Mouse (Mus musculus) kidney, adult 2 months (tissue): Measurements from ENCODE around the gene Daam1. TPM values are rescaled to one million over a fixed set of nuclear protein-coding genes. Genes with fewer than 3 reads are reported as not detected.

Source experiments
- DNase-seq: peaks from one replicate; pipeline ENCODE4 v3.0.0; 2021
- H3K27ac ChIP-seq: fragments of 200-500 bp; 2 replicates; pipeline ENCODE4 v1.5.1; 2012; ENCODE audit warnings: low read depth, low read length, control low read depth, inconsistent platforms; ENCODE audit not compliant: insufficient read depth
- H3K27me3 ChIP-seq: fragments of 200-500 bp; replicated peaks from 2 replicates; pipeline ENCODE4 v1.6.1; 2012; ENCODE audit warnings: mild to moderate bottlenecking, moderate library complexity, low read length, inconsistent platforms; ENCODE audit not compliant: control insufficient read depth, insufficient read depth
- H3K36me3 ChIP-seq: fragments of 200-500 bp; 2 replicates; pipeline ENCODE4 v1.6.1; 2012; ENCODE audit warnings: mild to moderate bottlenecking, moderate library complexity, low read length, inconsistent platforms; ENCODE audit not compliant: control insufficient read depth, insufficient read depth
- H3K4me1 ChIP-seq: fragments of 200-500 bp; 2 replicates; pipeline ENCODE4 v1.6.1; 2011; ENCODE audit warnings: low read length; ENCODE audit not compliant: control insufficient read depth, insufficient read depth
- H3K4me3 ChIP-seq: fragments of 200-500 bp; 2 replicates; pipeline ENCODE4 v1.5.1; 2011; ENCODE audit warnings: mild to moderate bottlenecking, low read depth, low read length, control low read depth; ENCODE audit not compliant: insufficient read depth
- CTCF ChIP-seq: fragments of 200-500 bp; conservative IDR thresholded peaks from 2 replicates; pipeline ENCODE4 v1.5.1; 2011; ENCODE audit warnings: low read depth, mild to moderate bottlenecking, control low read depth, low read length, moderate library complexity, mixed read lengths; ENCODE audit not compliant: insufficient read depth, insufficient read length
- POLR2A ChIP-seq: fragments of 200-500 bp; IDR thresholded peaks from one replicate; pipeline ENCODE4 v1.6.1; 2011; ENCODE audit warnings: low read depth, low read length, control low read depth
- WGBS: fragments of 180-500 bp; shearing (Covaris S2); methylation state at CpG from one replicate; pipeline ENCODE4 v1.1.7; 2018; 5-methylcytosine and 5-hydroxymethylcytosine counted together
- polyA plus RNA-seq: library from polyadenylated mRNA; depleted of rRNA; stranded (reverse); fragments of >200 nt; gene quantifications from 2 replicates; pipeline ENCODE4 v1.2.3, GENCODE M21; 2012; rRNA removed

Gene Daam1
- polyA plus RNA-seq, 1 experiment = 5.2 TPM

- 91% methylated on average over 3 of the region's 3 CpGs for WGBS
- TF ChIP-seq CTCF = no peak
- TF ChIP-seq POLR2A = no peak
- Histone ChIP-seq H3K36me3 (no peaks in the 10 kb centered on the region), H3K4me3 (no peak overlapping the region), H3K27ac (no peak overlapping the region), H3K27me3 (no peaks in the 10 kb centered on the region), H3K4me1 (no peaks in the 10 kb centered on the region)
- DNase-seq = no peak
Observed at GRCm38 (mm10) chr12:72041238-72041637, 210.4 kb downstream of the Daam1 start.

Other genes starting within 250 kb of the Daam1 start
- 3.0 and 5.5 TPM in 2 replicates for gene Gpr135, start 240.0 kb downstream of the Daam1 start, polyA plus RNA-seq